Mouse (Mus musculus) brown adipose tissue, adult 24 weeks (tissue): ENCODE data around the gene Cldn13. TPM values are rescaled to one million over a fixed set of nuclear protein-coding genes. Genes with fewer than 3 reads are reported as not detected.

ENCODE experiments used
- H3K27ac ChIP-seq: fragments of 200-500 bp; replicated peaks from 2 replicates; pipeline ENCODE4 v1.5.1; 2012; ENCODE audit warnings: low read depth, mild to moderate bottlenecking, low read length
- H3K4me1 ChIP-seq: fragments of 200-500 bp; 2 replicates; pipeline ENCODE4 v1.6.1; 2012; ENCODE audit warnings: low read length, mixed read lengths; ENCODE audit not compliant: control insufficient read depth, insufficient read depth, insufficient read length
- H3K4me3 ChIP-seq: fragments of 200-500 bp; 2 replicates; pipeline ENCODE4 v1.5.1; 2012; ENCODE audit warnings: low read depth, mild to moderate bottlenecking, low read length, moderate library complexity; ENCODE audit not compliant: insufficient read depth
- polyA plus RNA-seq: library from polyadenylated mRNA; stranded (reverse); fragments of >200 nt; gene quantifications from 2 replicates; pipeline ENCODE4 v1.2.4, GENCODE M21; 2012; ENCODE audit not compliant: missing spikeins, insufficient read depth, insufficient read length

Cldn13 gene
- polyA plus RNA-seq, 1 experiment = not detected

- Histone ChIP-seq H3K27ac (no peak overlapping the region), H3K4me1 (no peaks in the 10 kb centered on the region)
Observed at GRCm38 (mm10) chr5:134920106-134920687, 4.9 kb upstream of the Cldn13 start.

DNA sequence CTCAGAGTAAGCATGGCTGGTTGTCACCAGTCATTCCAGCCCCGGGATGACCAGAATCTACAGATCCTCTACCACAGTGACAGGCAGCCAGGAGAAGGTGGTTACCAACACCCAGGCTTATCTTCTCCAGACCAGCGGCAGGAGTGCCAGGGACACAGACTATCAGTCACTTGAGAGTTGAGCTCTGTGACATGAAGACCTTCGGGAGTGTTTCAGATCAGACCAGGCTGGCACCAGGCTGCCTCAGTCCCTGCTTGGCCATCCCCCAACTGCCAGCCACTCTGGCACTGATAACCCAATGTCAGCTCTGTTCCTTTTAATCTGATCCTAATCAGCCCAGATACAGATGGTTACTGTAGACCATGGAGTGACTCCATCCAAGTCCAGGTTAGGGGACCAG lies 3.8 kb upstream of the Cldn13 start:
- H3K4me1 ChIP-seq = no peaks in the 10 kb centered on the region
- H3K27ac ChIP-seq = no peak overlapping the region
- H3K4me3 ChIP-seq = no peak overlapping the region

More at GRCm38 (mm10) chr5:134920106-134920687, 4.9 kb upstream of the Cldn13 start:
- H3K4me3 ChIP-seq = no peak overlapping the region

DNA sequence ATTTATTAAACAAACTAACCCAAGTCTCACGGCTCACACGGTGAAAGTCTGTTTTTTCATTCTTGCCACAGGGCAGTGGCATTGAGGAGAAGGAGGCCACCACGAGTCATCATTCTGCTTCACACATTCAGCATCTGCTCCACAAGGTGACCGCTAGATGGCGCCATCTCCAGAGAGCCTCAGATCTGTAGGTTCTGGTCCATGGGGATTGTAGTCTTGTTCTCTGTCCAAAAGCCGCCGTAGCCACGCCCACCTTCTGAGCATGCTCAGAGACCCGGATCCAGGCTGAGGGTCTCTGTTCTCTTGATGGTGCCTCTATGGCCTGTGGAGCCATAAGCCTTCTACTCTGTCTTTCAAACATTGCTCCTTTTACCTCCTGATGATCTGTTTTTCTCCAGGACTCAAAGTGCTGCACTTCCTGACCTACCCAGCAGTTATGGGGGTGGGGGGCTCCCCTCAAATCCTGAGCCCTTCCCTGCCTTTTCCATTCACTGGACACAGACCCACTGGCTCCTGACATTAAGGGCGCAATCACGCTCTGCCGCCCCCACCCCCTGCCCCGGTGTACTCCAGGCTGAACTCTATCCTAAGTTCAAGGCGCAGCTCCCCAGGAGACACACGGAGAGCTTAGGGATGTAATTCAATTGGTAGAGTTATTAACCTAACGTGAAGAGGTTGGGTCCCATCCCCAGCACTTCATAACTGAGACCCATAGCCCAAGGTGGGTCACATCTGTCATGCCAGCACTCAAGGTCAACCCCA lies 2.9 kb upstream of the Cldn13 start:
- Histone ChIP-seq H3K27ac (no peak overlapping the region), H3K4me3 (no peak overlapping the region), H3K4me1 (no peaks in the 10 kb centered on the region)

GRCm38 (mm10) chr5:134914510-134914909 lies 816 bp downstream of the Cldn13 start:
- no peak overlapping the region for H3K4me3 ChIP-seq
- H3K4me1 ChIP-seq = no peaks in the 10 kb centered on the region
- H3K27ac ChIP-seq = no peak overlapping the region

GRCm38 (mm10) chr5:134913753-134914152 lies 1.6 kb downstream of the Cldn13 start:
- Histone ChIP-seq H3K4me3 (no peak overlapping the region), H3K4me1 (no peaks in the 10 kb centered on the region), H3K27ac (no peak overlapping the region)

- H3K4me1 ChIP-seq = no peaks in the 10 kb centered on the region
- H3K4me3 ChIP-seq = no peak overlapping the region
- H3K27ac ChIP-seq = no peak overlapping the region
Observed at GRCm38 (mm10) chr5:134913352-134913751, 2.0 kb downstream of the Cldn13 start.

GRCm38 (mm10) chr5:134911901-134912300 lies 3.4 kb downstream of the Cldn13 start:
- H3K27ac ChIP-seq = no peak overlapping the region
- no peaks in the 10 kb centered on the region for H3K4me1 ChIP-seq
- no peak overlapping the region for H3K4me3 ChIP-seq

GRCm38 (mm10) chr5:134907135-134907534 lies 8.2 kb downstream of the Cldn13 start:
- Histone ChIP-seq H3K4me1 (no peaks in the 10 kb centered on the region), H3K4me3 (no peak overlapping the region), H3K27ac (no peak overlapping the region)

GRCm38 (mm10) chr5:134906633-134907032 lies 8.7 kb downstream of the Cldn13 start, which contains the start of gene Tmem270:
Tmem270 (minus strand) TSS chr5:134906733.
- H3K27ac ChIP-seq = no peak within 1 kb of the TSS
- H3K4me1 ChIP-seq = no peaks in the 10 kb centered on the region
- H3K4me3 ChIP-seq = no peak within 1 kb of the TSS

DNA sequence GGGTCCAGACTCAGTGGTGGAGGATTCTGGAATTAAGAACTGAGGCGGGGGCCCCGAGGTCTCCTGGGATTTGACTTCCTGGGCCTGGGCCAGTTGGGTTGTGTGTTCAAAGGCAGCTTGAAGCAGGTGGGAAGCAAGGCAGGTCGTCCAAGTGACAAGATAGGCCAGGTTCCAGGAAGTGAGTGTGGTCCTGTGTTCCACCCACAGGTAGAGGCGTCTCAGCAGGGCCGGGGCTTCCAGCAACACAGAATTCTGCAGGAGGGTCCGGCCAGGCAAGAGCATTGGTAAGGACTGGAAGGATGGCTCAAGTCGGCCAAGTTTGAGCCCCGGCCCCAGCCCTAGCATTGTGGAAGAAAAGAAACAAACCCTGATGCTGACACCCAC lies 13.7 kb downstream of the Cldn13 start:
- Histone ChIP-seq H3K27ac (no peak overlapping the region), H3K4me1 (no peaks in the 10 kb centered on the region), H3K4me3 (no peak overlapping the region)

DNA sequence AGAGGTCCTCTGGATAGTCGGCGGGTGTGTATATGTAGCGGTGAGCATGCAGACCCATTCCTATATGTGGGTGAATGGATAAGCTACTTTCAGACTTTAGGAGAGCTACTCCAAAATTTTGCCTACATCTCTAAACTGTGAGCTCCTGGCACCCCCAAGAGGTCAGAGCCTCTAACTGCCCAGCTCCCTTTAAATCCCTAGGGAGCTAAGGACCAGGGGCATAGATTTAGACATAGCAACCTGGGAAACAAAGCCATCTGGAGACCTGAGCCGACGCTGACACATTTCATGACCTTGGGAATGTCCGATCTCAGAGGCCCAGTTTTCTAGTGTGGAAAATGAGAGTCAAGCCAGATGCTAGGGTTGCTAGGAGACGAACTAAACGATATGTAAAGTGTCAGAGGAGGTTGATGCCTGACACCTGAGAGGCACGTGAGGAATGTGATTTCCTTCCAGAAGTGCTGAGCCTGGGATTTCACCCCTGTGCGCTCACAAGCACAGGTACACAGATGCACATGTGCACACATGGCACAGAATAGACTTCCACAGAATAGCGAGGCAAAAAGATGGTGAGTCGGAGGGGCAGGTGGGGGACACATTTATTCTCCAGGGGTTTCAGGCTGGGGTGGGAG lies 14.2 kb downstream of the Cldn13 start:
- no peak overlapping the region for H3K4me3 ChIP-seq
- H3K4me1 ChIP-seq = no peaks in the 10 kb centered on the region
- H3K27ac ChIP-seq = no peak overlapping the region

DNA sequence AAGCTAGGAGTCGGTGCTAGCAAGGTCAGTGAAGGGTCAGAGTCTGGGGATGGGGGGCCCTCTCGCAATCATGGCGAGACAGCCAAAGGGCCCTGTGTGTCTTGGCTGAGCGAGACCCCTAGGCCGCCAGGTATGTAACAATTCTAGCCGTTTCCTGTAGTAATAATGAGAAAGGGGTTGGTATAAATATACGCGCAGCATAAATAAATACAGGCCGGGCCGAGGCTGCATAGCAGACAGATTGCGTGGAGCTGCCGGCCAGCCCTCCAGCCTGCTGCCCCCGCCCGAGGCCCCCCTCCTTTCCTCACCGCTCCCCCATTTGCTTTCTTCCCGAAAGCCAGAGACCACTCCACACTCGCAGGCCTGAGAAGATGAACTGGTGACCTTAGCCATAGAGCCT lies 17.7 kb downstream of the Cldn13 start:
- Histone ChIP-seq H3K4me3 (no peak overlapping the region), H3K27ac (no peak overlapping the region), H3K4me1 (no peaks in the 10 kb centered on the region)

DNA sequence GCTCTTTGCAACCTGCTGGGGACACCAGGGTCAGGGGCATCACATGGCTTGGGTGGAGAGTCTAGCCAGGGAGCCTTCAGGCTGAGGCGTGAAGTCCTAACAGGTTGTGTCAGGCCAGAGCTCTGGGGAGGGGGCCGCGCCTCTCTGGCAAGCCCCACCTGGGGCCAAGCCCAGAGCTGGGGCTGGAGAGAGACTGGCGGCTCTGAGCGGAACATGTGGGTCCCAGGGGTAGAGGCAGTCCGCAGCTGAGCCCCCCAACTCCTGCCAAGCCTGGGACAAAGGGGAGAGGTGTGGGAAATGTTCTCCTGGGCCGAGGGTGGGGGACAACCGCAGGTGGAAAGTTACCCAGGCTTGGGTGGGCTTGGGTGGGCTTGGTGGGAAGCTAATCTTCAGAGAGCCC lies 18.4 kb downstream of the Cldn13 start:
- no peak overlapping the region for H3K27ac ChIP-seq
- H3K4me1 ChIP-seq = peaks cover 3% of the 10 kb centered on the region; the same call in 1 of the 2 replicates
- no peak overlapping the region for H3K4me3 ChIP-seq

GRCm38 (mm10) chr5:134895291-134895690 lies 20.0 kb downstream of the Cldn13 start:
- Histone ChIP-seq H3K27ac (no peak overlapping the region), H3K4me3 (no peak overlapping the region), H3K4me1 (peaks cover 5% of the 10 kb centered on the region)

DNA sequence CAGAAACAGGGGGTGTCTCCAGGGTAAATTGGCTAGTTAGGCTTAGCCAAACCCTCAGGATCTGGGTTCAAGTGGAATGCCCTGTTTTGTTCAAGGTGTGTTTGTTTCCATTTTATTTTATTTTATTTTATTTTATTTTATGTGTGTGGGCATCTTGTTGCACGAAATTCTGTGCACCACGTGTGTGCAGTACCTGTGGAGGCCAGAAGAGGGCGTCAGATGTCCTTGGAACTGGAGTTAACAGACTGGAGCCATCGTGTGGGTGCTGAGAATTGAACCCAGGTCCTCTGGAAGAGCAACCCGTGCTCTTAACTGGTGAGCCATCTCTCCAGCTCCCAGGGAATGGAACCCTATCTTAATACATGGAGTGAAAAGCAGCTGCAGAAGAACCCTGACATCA lies 22.6 kb downstream of the Cldn13 start:
- Histone ChIP-seq H3K4me3 (no peak overlapping the region), H3K4me1 (peaks cover 12% of the 10 kb centered on the region), H3K27ac (0 out of 2 replicates have a peak overlapping the region, but pooled peaks have one; percentile 98)
